Comparison of ENCODE assay signal across 26 mouse cellular contexts in genomic region chr11:37079403-37079802, GRCm38 (mm10).
"Had no signal": no experiment of that assay in that cellular context is flagged by ENCODE, and none has a peak within 500 bp of the region (broad histone marks: within the 10 kb centered on the region; RNA-seq: fewer than 3 reads in every experiment).

No protein-coding gene starts in this region.

- ATAC-seq: hindbrain, postnatal 0 days; intestine, embryonic 16.5 days had no signal

- H3K4me2 ChIP-seq: heart, embryonic 11.5 days; heart, embryonic 13.5 days; heart, embryonic 15.5 days; hindbrain, embryonic 13.5 days; hindbrain, embryonic 15.5 days; kidney, embryonic 15.5 days; limb, embryonic 13.5 days; limb, embryonic 15.5 days; liver, embryonic 11.5 days; liver, embryonic 13.5 days had no signal

- H3K9me3 ChIP-seq: heart, embryonic 13.5 days; heart, embryonic 15.5 days; hindbrain, embryonic 13.5 days; hindbrain, embryonic 15.5 days; kidney, embryonic 15.5 days; limb, embryonic 13.5 days; limb, embryonic 15.5 days; liver, embryonic 13.5 days had no signal

- H3K9ac ChIP-seq: heart, embryonic 13.5 days; heart, embryonic 15.5 days; hindbrain, embryonic 13.5 days; hindbrain, embryonic 15.5 days; kidney, embryonic 15.5 days; limb, embryonic 13.5 days; limb, embryonic 15.5 days; liver, embryonic 13.5 days had no signal

- H3K27me3 ChIP-seq: heart, embryonic 13.5 days; heart, embryonic 15.5 days; hindbrain, embryonic 13.5 days; hindbrain, embryonic 15.5 days; kidney, embryonic 15.5 days; limb, embryonic 13.5 days; limb, embryonic 15.5 days; liver, embryonic 13.5 days had no signal

- DNase-seq: gastrocnemius, postnatal 14 days; gastrocnemius, postnatal 36 days; heart, adult 11 months; heart, adult 2 months; heart, postnatal 14 days; heart, postnatal 36 days; kidney, adult 11 months; kidney, adult 2 months; kidney, adult 9 months; kidney, postnatal 14 days; kidney, postnatal 36 days; layer of hippocampus, adult 9-11 months; left cerebral cortex, postnatal 4 days; liver, embryonic 13.5 days had no signal

- H3K4me1 ChIP-seq: heart, embryonic 13.5 days; heart, embryonic 15.5 days; hindbrain, embryonic 13.5 days; hindbrain, embryonic 15.5 days; kidney, embryonic 15.5 days; limb, embryonic 13.5 days; limb, embryonic 15.5 days; liver, embryonic 13.5 days had no signal

- H3K4me3 ChIP-seq: heart, adult 2 months; heart, embryonic 13.5 days; heart, embryonic 15.5 days; hindbrain, embryonic 13.5 days; hindbrain, embryonic 15.5 days; kidney, embryonic 15.5 days; limb, embryonic 13.5 days; limb, embryonic 15.5 days; liver, embryonic 13.5 days had no signal

- H3K36me3 ChIP-seq: heart, embryonic 13.5 days; heart, embryonic 15.5 days; hindbrain, embryonic 13.5 days; hindbrain, embryonic 15.5 days; kidney, embryonic 15.5 days; limb, embryonic 13.5 days; limb, embryonic 15.5 days; liver, embryonic 13.5 days had no signal

- H3K27ac ChIP-seq: heart, adult 2 months; heart, embryonic 13.5 days; heart, embryonic 15.5 days; hindbrain, embryonic 13.5 days; hindbrain, embryonic 15.5 days; hindbrain, postnatal 0 days; kidney, embryonic 15.5 days; kidney, postnatal 0 days; limb, embryonic 13.5 days; limb, embryonic 15.5 days; liver, embryonic 13.5 days had no signal
